Mouse (Mus musculus) forebrain, embryonic 11.5 days (tissue): ENCODE data around the gene Adcyap1r1. TPM values are rescaled to one million over a fixed set of nuclear protein-coding genes. Genes with fewer than 3 reads are reported as not detected.

Source experiments
- microRNA-seq: library from miRNA; unstranded; fragments of <30 nt; microRNA quantifications from one replicate; pipeline ENCODE4, GENCODE M21; 2016; ENCODE audit not compliant: insufficient number of aligned reads
- polyA plus RNA-seq: library from polyadenylated mRNA; unstranded; fragments of >200 nt; fragmentation: Nextera tagmentation; extraction: Ambion mirVana; gene quantifications from 2 replicates; pipeline ENCODE4 v1.2.1, GENCODE M21; 2014

The Adcyap1r1 gene
- polyA plus RNA-seq, 1 experiment from 2014 or later: 7.9 TPM

Small RNA genes within 50 kb of the gene (microRNA-seq; reads per million reads assigned to microRNA genes)
- not detected for gene Gm44352

Other genes starting within 250 kb of the Adcyap1r1 start
- 22.5 and 23.2 TPM in 2 replicates for gene Mindy4, start 248.6 kb upstream of the Adcyap1r1 start, polyA plus RNA-seq
- 0.61 and 0.92 TPM in 2 replicates for gene Aqp1, start 115.5 kb upstream of the Adcyap1r1 start, polyA plus RNA-seq
- not detected in 2 replicates for gene Ghrhr, start 75.7 kb upstream of the Adcyap1r1 start, polyA plus RNA-seq
- gene Neurod6, start 229.3 kb downstream of the Adcyap1r1 start, polyA plus RNA-seq: 7.6 and 7.8 TPM in 2 replicates